Mouse (Mus musculus) myocyte (in vitro differentiated cells): ENCODE data around the gene Ankub1. TPM values are rescaled to one million over a fixed set of nuclear protein-coding genes. Genes with fewer than 3 reads are reported as not detected.

Source experiments
- H3K27me3 ChIP-seq: one replicate; pipeline ENCODE4 v1.6.1; 2011; ENCODE audit not compliant: control insufficient read depth, insufficient read depth, insufficient read length
- H3K36me3 ChIP-seq: one replicate; pipeline ENCODE4 v1.6.1; 2011; ENCODE audit not compliant: control insufficient read depth, insufficient read depth
- H3K4me2 ChIP-seq: one replicate; pipeline ENCODE4 v1.6.1; 2011; ENCODE audit warnings: low read depth, control low read depth
- H3K4me3 ChIP-seq: one replicate; pipeline ENCODE4 v1.5.1; 2011; ENCODE audit warnings: mild to moderate bottlenecking, control low read depth, moderate library complexity
- H3K79me2 ChIP-seq: one replicate; pipeline ENCODE4 v1.6.1; 2011; ENCODE audit not compliant: control insufficient read depth, insufficient read depth
- H3ac ChIP-seq: one replicate; pipeline ENCODE4 v1.6.1; 2011; ENCODE audit not compliant: control insufficient read depth, insufficient read length
- CEBPB ChIP-seq: IDR thresholded peaks from 2 replicates; pipeline ENCODE4 v1.6.1; 2011; ENCODE audit warnings: mild to moderate bottlenecking, moderate library complexity; ENCODE audit not compliant: poor library complexity, insufficient read depth, severe bottlenecking
- E2F4 ChIP-seq: IDR thresholded peaks from one replicate; pipeline ENCODE4 v1.6.1; 2011; ENCODE audit warnings: mild to moderate bottlenecking, control low read depth, moderate library complexity; ENCODE audit not compliant: insufficient read depth
- MAX ChIP-seq: IDR thresholded peaks from one replicate; pipeline ENCODE4 v1.6.1; 2011; ENCODE audit warnings: low read depth, mild to moderate bottlenecking, control low read depth
- MYOD1 ChIP-seq, 3 experiments: IDR thresholded peaks; one replicate each; pipeline ENCODE4 v1.6.1; 2011; ENCODE audit warnings: control low read depth in 2 of 3, low read depth in 2 of 3, mild to moderate bottlenecking in 2 of 3, moderate library complexity in 1 of 3; ENCODE audit not compliant: insufficient read length in 2 of 3, control insufficient read depth in 1 of 3
- MYOG ChIP-seq, 3 experiments: IDR thresholded peaks; one replicate each; pipeline ENCODE4 v1.6.1; 2011; ENCODE audit warnings: control low read depth in 2 of 3, low read depth in 2 of 3, mild to moderate bottlenecking in 2 of 3; ENCODE audit not compliant: insufficient read length in 2 of 3, control insufficient read depth in 1 of 3, insufficient read depth in 1 of 3
- POLR2A ChIP-seq: IDR thresholded peaks from one replicate; pipeline ENCODE4 v1.6.1; 2011; ENCODE audit warnings: low read depth, mild to moderate bottlenecking, control low read depth, moderate library complexity; ENCODE audit not compliant: insufficient read length
- POLR2AphosphoS2 ChIP-seq: IDR thresholded peaks from one replicate; pipeline ENCODE4 v1.6.1; 2011; ENCODE audit warnings: low read depth, control low read depth; ENCODE audit not compliant: insufficient read length
- REST ChIP-seq: IDR thresholded peaks from one replicate; pipeline ENCODE4 v1.6.1; 2011; ENCODE audit warnings: mild to moderate bottlenecking, control low read depth, moderate library complexity; ENCODE audit not compliant: insufficient read depth, insufficient read length
- SRF ChIP-seq: IDR thresholded peaks from one replicate; pipeline ENCODE4 v1.6.1; 2011; ENCODE audit warnings: low read depth; ENCODE audit not compliant: control insufficient read depth, insufficient read length
- TCF12 ChIP-seq: IDR thresholded peaks from one replicate; pipeline ENCODE4 v1.6.1; 2011; ENCODE audit warnings: mild to moderate bottlenecking, control low read depth; ENCODE audit not compliant: poor library complexity, insufficient read depth, severe bottlenecking
- TCF3 ChIP-seq: IDR thresholded peaks from one replicate; pipeline ENCODE4 v1.6.1; 2011; ENCODE audit warnings: low read depth, control low read depth; ENCODE audit not compliant: insufficient read length
- USF1 ChIP-seq: IDR thresholded peaks from one replicate; pipeline ENCODE4 v1.6.1; 2011; ENCODE audit warnings: low read depth, mild to moderate bottlenecking, control low read depth, moderate library complexity
- polyA plus RNA-seq: library from polyadenylated mRNA; unstranded; fragments of >200 nt; fragmentation: generic; extraction: Trizol; gene quantifications from one replicate; pipeline ENCODE4 v1.2.1, GENCODE M21; 2012; ENCODE audit warnings: missing spikeins

Ankub1 gene
- polyA plus RNA-seq, 1 experiment: not detected

DNA sequence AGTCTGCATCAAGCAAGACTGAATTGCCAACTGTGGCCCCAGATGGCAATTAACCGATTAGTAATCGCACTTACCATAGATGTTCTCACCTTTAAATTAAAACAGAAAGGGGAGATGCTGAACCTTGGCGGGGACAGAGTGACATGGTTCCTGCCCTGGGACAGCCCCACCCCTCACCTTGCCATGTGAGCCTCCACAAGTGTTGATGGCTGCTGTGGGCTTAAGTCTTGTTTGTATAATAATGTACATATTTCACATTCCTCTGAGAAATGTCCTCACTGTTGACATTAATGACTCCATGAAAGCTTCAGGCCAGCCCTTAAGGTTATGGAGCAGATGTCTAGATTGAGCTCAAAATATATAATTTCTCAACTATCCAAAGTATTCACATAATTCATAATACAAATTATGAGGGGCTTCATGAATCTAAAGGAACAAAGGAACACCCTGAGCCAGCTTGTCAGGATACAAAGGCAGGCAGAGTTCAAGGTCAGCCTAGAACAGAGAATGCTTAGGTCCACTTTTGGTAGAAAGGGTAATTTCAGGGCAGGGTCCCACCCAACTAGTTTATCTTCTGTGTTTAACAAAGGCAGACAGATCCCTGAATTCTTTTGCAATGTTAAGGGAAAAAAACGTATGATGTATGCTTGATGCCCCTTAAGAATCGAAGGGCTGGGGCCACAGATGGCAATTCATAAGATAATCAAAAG lies 39.8 kb upstream of the Ankub1 start:
- H3K36me3 ChIP-seq: no peaks in the 10 kb centered on the region
- TF ChIP-seq SRF: no peak
- TF ChIP-seq CEBPB: no peak
- TF ChIP-seq REST: no peak
- no peak for TF ChIP-seq MYOG (IDR thresholded peaks at IDR 0.05; ENCODE audit: control insufficient read depth in 1 of 3, insufficient read depth in 1 of 3, insufficient read length in 2 of 3, low read depth in 2 of 3)
- TF ChIP-seq USF1: no peak
- TF ChIP-seq TCF3: no peak
- TF ChIP-seq POLR2A: no peak
- TF ChIP-seq MYOD1 (IDR thresholded peaks at IDR 0.05; ENCODE audit: control insufficient read depth in 1 of 3, insufficient read length in 2 of 3, low read depth in 2 of 3): no peak
- no peak overlapping the region for H3ac ChIP-seq
- H3K4me3 ChIP-seq: no peak overlapping the region
- no peak overlapping the region for H3K4me2 ChIP-seq
- peaks cover 7% of the 10 kb centered on the region for H3K79me2 ChIP-seq
- no peaks in the 10 kb centered on the region for H3K27me3 ChIP-seq

DNA sequence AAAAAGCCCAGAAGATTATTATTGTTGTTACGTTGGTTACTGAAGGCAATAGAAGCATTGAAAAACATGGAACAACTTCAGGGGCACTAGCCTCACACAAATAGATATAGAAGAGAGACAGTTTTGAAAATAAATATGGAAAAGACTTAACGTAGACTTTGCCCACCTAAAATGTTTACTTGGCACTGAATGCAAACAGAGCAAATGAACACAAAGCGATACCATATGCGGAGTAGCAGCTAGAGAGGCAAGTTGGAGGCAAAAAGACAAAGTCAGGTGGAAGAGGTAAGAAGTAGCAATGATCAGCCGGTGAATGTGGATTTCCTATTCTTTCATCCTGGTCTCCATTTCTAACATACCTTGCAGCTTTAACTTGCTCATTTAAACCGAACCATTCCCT lies 21.6 kb upstream of the Ankub1 start:
- Histone ChIP-seq H3K4me2 (no peak overlapping the region), H3ac (no peak overlapping the region), H3K27me3 (no peaks in the 10 kb centered on the region), H3K79me2 (no peaks in the 10 kb centered on the region), H3K4me3 (no peak overlapping the region), H3K36me3 (no peaks in the 10 kb centered on the region)
- no peak for TF ChIP-seq MAX
- no peak for TF ChIP-seq REST
- TF ChIP-seq POLR2A: no peak
- no peak for TF ChIP-seq MYOG (IDR thresholded peaks at IDR 0.05; ENCODE audit: control insufficient read depth in 1 of 3, insufficient read depth in 1 of 3, insufficient read length in 2 of 3, low read depth in 2 of 3)
- no peak for TF ChIP-seq CEBPB
- no peak for TF ChIP-seq E2F4
- no peak for TF ChIP-seq MYOD1 (IDR thresholded peaks at IDR 0.05; ENCODE audit: control insufficient read depth in 1 of 3, insufficient read length in 2 of 3, low read depth in 2 of 3)
- no peak for TF ChIP-seq USF1
- TF ChIP-seq TCF12: no peak
- TF ChIP-seq SRF: no peak
- no peak for TF ChIP-seq POLR2AphosphoS2

DNA sequence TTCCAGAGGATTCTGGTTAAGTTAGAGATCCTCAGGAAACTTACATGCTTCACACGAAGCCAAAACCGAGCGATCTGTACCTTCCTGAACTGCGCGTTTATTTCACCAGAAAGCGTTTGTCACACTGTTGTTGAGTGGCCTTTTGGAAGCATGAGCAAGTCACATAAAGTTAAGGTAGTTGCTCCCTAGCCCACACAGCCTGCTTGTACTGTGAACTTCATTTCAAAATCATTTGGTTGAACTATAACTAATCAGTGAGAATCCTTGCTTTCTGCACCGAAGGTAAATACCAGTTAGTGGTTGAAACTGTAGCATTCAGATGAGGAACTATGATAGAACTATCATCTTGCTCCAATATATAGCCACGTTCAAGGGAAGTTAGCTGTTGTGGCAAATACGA lies 4.2 kb upstream of the Ankub1 start:
- H3K79me2 ChIP-seq: no peaks in the 10 kb centered on the region
- H3K36me3 ChIP-seq: no peaks in the 10 kb centered on the region
- H3K4me2 ChIP-seq: no peak overlapping the region
- H3ac ChIP-seq: no peak overlapping the region
- peaks cover 14% of the 10 kb centered on the region for H3K27me3 ChIP-seq
- TF ChIP-seq CEBPB (no peak), POLR2A (no peak), USF1 (no peak), MYOG (IDR thresholded peaks at IDR 0.05; ENCODE audit: control insufficient read depth in 1 of 3, insufficient read depth in 1 of 3, insufficient read length in 2 of 3, low read depth in 2 of 3) (no peak)
- H3K4me3 ChIP-seq: no peak overlapping the region

DNA sequence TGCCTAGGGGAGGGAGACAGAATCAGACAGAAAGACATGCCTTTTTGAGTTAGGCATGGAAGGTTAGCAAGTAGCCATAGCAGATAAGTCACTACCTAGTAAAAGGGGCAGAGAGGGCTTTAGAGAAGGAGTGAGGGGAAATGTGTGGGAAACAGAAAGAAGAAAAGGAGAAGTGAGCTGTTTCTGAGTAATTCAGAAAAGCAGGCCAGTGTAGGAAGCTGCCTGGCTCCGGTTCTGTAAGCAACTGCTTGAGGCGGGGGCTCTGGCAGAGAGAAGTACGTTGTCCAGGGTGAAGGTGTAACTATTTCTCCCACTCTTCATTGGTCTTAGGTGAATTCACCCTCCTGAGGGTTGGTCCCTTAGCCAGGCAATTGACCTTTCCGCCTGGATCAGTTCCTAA lies 3.6 kb upstream of the Ankub1 start:
- TF ChIP-seq CEBPB (no peak), POLR2AphosphoS2 (no peak), TCF12 (no peak), USF1 (no peak), REST (no peak), TCF3 (no peak), SRF (no peak), MYOG (IDR thresholded peaks at IDR 0.05; ENCODE audit: control insufficient read depth in 1 of 3, insufficient read depth in 1 of 3, insufficient read length in 2 of 3, low read depth in 2 of 3) (no peak), E2F4 (no peak), POLR2A (no peak), MAX (no peak), MYOD1 (IDR thresholded peaks at IDR 0.05; ENCODE audit: control insufficient read depth in 1 of 3, insufficient read length in 2 of 3, low read depth in 2 of 3) (no peak)
- Histone ChIP-seq H3K4me3 (no peak overlapping the region), H3K27me3 (peaks cover 15% of the 10 kb centered on the region), H3K79me2 (no peaks in the 10 kb centered on the region), H3K36me3 (no peaks in the 10 kb centered on the region), H3K4me2 (no peak overlapping the region), H3ac (no peak overlapping the region)

DNA sequence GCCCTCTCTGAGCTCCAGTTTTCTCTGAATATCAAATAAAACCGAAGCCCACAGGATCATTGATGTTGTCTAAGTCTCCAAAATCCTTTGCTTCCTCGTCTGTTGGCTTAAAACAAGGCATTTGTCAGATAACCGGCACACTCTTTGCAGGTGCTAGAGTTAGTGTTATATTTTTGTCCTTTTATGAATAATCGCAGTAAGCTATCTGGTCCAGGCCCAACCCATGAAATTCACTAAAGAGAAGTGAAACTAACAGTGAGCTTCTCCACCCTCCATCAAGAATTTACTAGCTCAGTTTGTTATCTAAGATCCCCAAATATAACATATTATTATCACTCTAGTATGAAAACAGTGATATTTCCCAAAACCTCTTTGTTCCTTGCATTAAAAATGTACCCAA lies 827 bp downstream of the Ankub1 start:
- Histone ChIP-seq H3K4me2 (no peak overlapping the region), H3K79me2 (no peaks in the 10 kb centered on the region), H3K27me3 (peaks cover 15% of the 10 kb centered on the region), H3K36me3 (no peaks in the 10 kb centered on the region), H3ac (no peak overlapping the region), H3K4me3 (no peak overlapping the region)
- TF ChIP-seq TCF12: no peak
- TF ChIP-seq SRF: no peak
- TF ChIP-seq MYOG (IDR thresholded peaks at IDR 0.05; ENCODE audit: control insufficient read depth in 1 of 3, insufficient read depth in 1 of 3, insufficient read length in 2 of 3, low read depth in 2 of 3): no peak
- no peak for TF ChIP-seq TCF3
- TF ChIP-seq POLR2AphosphoS2: no peak
- no peak for TF ChIP-seq CEBPB
- no peak for TF ChIP-seq USF1
- TF ChIP-seq MAX: no peak
- no peak for TF ChIP-seq MYOD1 (IDR thresholded peaks at IDR 0.05; ENCODE audit: control insufficient read depth in 1 of 3, insufficient read length in 2 of 3, low read depth in 2 of 3)
- no peak for TF ChIP-seq REST
- no peak for TF ChIP-seq E2F4
- no peak for TF ChIP-seq POLR2A
